Mouse (Mus musculus): ENCODE measurements around the gene Tmem151b.

The Tmem151b gene

GRCm38 (mm10) chr17:45545278-45545961 lies 4.1 kb downstream of the Tmem151b start:
- no peak for DNase-seq (ENCODE audit: low spot score)

DNA sequence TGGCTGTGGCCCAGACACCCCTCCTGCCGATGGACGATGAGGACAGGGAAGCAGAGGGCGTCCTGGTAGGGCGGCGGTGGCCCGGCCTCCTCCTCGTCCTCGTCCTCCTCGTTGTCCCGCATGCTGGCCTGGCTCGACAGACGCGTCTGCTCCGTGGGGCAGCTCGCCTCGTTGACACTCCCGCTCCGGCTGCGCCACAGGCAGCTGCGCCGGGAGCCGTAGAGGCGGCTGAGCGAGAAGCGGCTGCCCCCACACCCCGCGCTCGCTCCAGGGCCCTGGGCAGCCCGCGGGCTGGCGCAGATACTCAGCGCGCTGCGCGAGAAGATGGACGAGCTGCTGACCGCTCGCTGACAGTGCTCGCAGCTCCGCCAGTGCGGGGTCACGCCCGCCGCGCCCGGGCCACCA lies 4.6 kb downstream of the Tmem151b start:
- DNase-seq (ENCODE audit: low spot score) = no peak

GRCm38 (mm10) chr17:45544001-45544872 lies 5.2 kb downstream of the Tmem151b start:
- DNase-seq (ENCODE audit: low spot score) = no peak

DNA sequence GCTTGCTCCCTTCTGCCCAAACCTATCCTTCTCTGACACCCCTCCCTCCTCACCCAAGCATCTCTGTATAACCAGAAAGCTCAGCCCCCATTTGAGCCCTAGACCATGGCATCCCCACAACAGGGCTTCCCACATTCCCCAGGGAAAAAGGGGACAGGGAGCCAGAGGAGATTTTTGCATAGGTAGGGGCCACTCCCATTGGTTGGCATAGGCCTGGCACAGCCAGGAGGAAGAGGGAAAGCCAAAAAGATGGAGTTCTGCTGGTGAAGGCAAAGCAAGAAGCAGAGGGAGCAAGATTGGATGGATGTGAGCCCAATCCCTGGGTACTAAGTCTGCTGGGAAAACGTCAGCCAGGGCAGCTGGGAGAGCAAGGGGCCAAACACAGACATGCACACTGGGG lies 6.4 kb downstream of the Tmem151b start:
- no peak for DNase-seq (ENCODE audit: low spot score)

DNA sequence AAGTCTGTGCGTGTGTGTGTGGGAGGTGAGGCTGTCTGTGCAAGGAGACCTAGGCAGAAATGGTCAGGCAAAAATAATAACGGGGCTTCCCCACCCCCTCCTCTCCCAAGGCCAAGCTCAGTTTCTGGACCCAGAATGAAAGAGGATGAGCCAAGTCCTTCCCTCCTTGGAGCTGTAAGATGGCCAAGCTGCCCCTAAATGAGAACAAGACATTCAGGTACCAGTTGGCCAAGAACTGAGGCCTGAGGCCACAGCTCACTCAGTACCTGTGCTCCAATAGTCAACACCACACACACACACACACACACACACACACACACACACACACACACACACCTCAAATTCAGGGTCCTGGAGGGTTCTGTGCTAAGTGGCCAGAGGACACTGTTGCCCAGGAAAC lies 6.8 kb downstream of the Tmem151b start:
- DNase-seq (ENCODE audit: low spot score) = no peak

DNA sequence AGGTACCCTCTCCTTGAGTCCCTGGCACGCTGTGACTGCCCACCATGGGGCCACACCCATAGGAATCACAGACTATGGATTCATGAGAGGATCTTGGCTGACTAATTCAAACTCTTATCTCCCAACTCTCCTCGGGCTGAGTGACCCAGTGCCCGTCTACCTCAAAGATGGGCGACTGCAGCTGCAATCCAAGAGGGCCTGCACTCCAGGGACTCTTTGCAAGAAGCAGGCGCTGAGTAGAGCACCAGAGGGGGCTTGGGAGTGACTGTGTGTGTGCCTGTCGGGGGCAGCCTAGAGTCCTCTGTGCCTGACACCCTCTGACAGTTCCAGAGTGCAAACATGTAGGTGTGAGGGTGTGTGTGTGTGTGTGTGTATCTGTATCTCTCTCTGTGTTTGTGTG lies 7.3 kb downstream of the Tmem151b start:
- no peak for DNase-seq (ENCODE audit: low spot score)

DNA sequence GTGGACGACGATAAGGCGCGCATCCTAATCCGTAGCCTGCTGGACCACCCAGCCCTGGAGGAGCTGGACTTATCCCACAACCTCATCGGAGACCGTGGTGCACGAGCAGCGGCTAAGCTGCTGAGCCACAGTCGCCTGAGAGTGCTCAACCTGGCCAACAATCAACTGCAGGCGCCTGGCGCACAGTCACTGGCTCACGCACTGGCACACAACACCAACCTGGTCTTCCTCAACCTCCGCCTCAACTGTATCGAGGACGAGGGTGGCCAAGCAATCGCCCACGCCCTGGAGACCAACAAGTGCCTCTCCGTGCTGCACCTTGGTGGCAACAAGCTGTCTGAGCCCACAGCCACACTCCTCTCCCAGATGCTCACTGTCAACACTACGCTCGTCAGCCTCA lies 9.8 kb downstream of the Tmem151b start:
- no peak for DNase-seq (ENCODE audit: low spot score)

DNA sequence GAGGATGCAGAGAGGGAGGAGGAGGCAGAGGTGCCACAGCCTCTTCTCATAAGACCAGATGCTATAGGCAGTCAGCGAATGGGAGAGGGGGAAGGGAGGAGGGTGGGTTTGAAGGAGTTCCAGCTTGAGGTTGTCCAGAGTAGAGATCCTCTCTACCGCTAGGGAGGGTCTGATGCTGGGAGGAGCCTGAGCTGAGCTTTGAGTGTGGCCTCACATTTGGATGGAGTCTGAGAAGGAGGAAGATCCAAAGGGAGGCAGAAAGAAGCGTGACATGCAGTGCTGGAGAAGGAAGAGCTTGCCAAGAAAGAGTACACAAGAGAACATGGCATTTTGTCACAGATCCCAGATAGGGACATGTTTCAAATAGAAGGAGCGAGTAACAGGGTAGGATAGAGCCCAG lies 11.1 kb downstream of the Tmem151b start:
- DNase-seq (ENCODE audit: low spot score) = no peak

DNA sequence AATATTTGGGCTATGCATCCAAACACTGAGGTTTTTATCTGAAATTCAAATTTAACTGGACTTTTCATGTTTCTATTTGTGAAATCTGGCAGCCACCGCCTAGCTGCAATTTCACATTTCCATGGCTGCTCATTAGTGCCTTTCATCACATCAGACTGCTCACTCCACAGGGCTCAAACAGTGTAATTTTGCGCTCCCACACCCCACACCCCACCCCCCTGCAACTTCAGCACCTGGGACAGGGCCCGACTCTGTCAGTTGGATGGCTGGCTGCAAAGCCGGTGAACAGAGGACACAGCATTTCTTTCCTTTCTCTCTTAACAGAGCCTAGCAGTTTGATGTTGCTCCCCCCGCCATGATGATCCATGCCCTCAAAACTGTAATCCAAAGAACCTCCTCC lies 13.2 kb downstream of the Tmem151b start:
- DNase-seq (ENCODE audit: low spot score) = no peak

- no peak for DNase-seq (ENCODE audit: low spot score)
Measured at GRCm38 (mm10) chr17:45532896-45533295, 16.6 kb downstream of the Tmem151b start.

- no peak for DNase-seq (ENCODE audit: low spot score)
Measured at GRCm38 (mm10) chr17:45530346-45530782, 19.1 kb downstream of the Tmem151b start.

DNA sequence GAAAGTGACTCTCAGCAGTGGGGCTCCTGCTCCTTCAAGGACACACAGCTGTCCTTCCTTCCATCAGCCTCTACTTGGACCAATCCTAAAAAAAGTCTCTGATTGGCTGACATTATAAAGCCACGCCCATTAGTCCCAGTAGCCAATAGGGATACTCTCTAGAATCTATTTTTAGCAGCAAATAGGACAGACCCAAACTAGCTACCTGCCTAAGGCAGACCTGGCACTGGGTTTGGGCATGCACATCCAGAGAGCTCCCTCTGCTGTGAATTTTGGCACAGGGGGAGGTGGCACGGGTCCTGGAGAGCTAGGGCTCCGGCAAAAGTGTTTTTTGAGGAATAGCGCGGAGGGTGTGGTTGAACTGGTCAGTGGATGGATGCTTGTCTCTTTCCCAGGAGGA lies 22.9 kb downstream of the Tmem151b start:
- no peak for DNase-seq (ENCODE audit: low spot score)

- DNase-seq (ENCODE audit: low spot score) = no peak
Measured at GRCm38 (mm10) chr17:45524961-45525360, 24.5 kb downstream of the Tmem151b start.

DNA sequence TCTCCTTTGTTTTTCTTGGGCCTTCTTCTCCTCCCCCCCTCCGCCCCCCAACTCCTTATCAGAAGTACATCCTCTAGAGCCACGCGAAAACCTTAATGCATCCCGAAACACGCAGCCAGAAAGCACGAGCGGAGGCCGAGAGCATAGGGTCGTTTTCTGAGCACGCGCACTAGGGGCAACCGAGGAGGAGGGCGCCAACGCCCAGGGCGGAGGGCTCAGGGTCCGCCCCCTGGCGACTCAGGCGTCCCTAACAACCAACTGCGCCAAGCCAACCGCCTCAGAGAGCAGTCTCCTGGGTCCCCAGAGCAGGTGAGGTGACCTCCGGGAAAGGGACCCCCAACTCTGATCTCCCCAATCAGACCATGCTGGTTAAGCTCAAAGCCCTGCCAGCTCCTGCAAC lies 26.2 kb downstream of the Tmem151b start, which contains the start of gene Tcte1:
Gene Tcte1, plus strand, starts transcription at position 172 of the 400 bp plus-strand sequence.
- no peak for DNase-seq (ENCODE audit: low spot score)

- DNase-seq (ENCODE audit: low spot score) = no peak
Measured at GRCm38 (mm10) chr17:45520136-45520535, 29.3 kb downstream of the Tmem151b start.

- DNase-seq (ENCODE audit: low spot score) = no peak
Measured at GRCm38 (mm10) chr17:45518766-45519475, 30.6 kb downstream of the Tmem151b start.

DNA sequence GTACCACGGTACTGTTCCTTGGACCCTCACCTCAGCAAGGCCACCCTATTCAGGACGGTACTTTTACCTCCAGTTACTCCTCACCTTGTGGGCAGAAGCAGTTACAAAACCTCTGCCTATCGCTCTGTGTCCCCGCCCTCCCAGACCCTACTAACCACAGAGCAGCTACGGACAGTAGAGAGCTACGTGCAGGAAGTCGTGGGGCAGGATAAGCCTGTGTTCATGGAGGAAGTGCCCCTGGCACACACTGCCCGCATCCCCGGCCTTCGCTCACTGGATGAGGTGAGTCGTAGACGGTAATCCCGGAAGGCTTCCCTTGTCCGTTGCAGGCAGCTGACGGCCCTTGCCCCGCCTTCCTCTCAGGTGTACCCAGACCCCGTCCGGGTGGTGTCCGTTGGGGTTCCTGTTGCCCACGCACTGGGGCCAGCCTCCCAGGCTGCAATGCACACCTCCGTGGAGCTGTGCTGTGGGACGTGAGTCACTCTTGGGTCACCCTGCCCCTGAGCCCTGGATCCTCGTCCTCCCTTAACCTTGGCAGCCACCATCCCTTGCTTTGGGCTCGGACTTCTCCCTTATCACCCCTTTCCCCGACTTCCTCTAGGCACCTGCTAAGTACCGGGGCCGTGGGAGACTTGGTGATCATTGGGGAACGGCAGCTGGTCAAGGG lies 31.8 kb downstream of the Tmem151b start:
- DNase-seq (ENCODE audit: low spot score) = no peak

GRCm38 (mm10) chr17:45517135-45517534 lies 32.3 kb downstream of the Tmem151b start:
- DNase-seq (ENCODE audit: low spot score) = no peak

- DNase-seq (ENCODE audit: low spot score) = peak; percentile 71
Measured at GRCm38 (mm10) chr17:45516488-45516887, 33.0 kb downstream of the Tmem151b start.

- no peak for DNase-seq (ENCODE audit: low spot score)
Measured at GRCm38 (mm10) chr17:45515806-45516205, 33.7 kb downstream of the Tmem151b start.

DNA sequence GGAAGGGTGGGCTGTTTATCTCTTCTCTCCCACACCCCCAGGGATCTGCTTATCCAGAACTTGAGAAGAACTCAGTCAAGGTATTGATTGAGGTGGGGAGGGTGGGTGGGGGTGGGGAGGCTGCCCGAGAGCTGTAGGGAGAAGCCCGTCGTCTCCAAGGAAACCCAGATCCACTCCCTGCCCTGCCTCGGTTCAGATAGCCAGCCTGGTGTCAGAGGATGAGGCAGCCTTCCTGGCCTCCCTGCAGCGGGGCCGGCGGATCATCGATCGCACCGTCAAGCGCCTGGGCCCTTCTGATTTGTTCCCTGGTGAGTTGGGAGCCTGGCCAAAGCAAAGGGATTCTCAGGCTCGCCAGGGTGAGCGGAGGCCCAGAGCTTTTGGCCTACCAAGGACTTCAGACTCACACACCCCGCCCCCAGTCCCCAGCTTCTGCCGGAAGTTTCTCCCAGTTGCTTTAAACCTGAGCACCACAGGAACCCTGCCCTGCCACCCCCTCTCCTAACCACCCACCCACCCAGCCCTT lies 34.2 kb downstream of the Tmem151b start:
- no peak for DNase-seq (ENCODE audit: low spot score)

DNA sequence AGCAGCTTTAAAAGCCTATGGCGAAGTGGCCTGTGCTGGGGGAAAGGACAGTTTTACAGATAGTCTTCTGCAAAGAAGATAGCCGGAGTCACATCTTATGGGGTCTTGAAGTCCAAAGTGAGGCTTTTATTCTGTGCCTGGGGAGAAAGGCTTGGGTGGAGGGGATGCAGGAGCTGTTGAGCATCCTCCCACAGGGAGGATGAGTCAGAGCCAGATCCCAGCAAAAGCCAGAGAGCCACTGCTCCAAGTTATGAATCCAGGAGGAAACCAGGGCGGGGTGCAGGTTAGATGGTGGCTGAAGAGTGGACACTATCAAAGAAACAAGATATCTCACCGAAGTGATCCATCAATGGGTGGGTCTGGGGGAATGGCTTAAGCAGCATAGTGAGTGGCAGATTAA lies 37.7 kb downstream of the Tmem151b start:
- DNase-seq (ENCODE audit: low spot score) = no peak
